Mouse (Mus musculus): ENCODE measurements at regions not wholly inside any gene's neighbourhood (a gene's known extent, or its start where the extent isn't known, plus 50 kb on each side); places are given as distances from the start of the nearest gene placed in this dataset.

GRCm38 (mm10) chr3:56397851-56398496, 214.5 kb upstream of the Nbea start:
- TF ChIP-seq POLR2A (IDR thresholded peaks at IDR 0.05; ENCODE audit: borderline replicate concordance, extremely low read depth, insufficient read depth, insufficient read length, poor library complexity, severe bottlenecking) = no peak
- DNase-seq (ENCODE audit: low read depth) = no peak

DNA sequence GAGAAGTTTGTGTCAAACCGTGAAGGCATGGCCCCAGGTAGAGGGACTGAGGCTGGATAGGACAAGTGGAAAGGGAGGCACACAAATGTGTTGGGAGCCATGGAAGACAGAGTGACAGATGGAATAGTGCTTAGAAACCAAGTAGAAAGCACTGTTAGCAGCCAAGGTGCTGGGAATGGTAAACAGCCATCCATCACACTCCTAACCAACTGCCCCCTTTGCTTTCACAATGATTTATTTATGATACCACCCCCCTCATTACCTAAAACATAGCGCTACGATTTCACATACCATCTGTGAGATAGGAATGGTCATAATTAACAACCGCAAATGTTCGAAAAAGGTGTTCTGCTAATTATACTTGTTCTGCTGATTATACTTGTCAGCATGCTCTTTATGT, 209.6 kb upstream of the Nbea start:
- DNase-seq (ENCODE audit: low read depth) = peak; percentile 85
- no peak for TF ChIP-seq CTCF (IDR thresholded peaks at IDR 0.05; ENCODE audit: borderline replicate concordance, extremely low read depth, insufficient read depth, insufficient read length)
- no peak for TF ChIP-seq POLR2A (IDR thresholded peaks at IDR 0.05; ENCODE audit: borderline replicate concordance, extremely low read depth, insufficient read depth, insufficient read length, poor library complexity, severe bottlenecking)

GRCm38 (mm10) chr3:56380316-56380715, 196.8 kb upstream of the Nbea start:
- no peak for DNase-seq (ENCODE audit: low read depth)
- TF ChIP-seq CTCF (IDR thresholded peaks at IDR 0.05; ENCODE audit: borderline replicate concordance, extremely low read depth, insufficient read depth, insufficient read length) (no peak), POLR2A (IDR thresholded peaks at IDR 0.05; ENCODE audit: borderline replicate concordance, extremely low read depth, insufficient read depth, insufficient read length, poor library complexity, severe bottlenecking) (no peak)

GRCm38 (mm10) chr3:56379500-56379899, 196.0 kb upstream of the Nbea start:
- TF ChIP-seq POLR2A (IDR thresholded peaks at IDR 0.05; ENCODE audit: borderline replicate concordance, extremely low read depth, insufficient read depth, insufficient read length, poor library complexity, severe bottlenecking) (no peak), CTCF (IDR thresholded peaks at IDR 0.05; ENCODE audit: borderline replicate concordance, extremely low read depth, insufficient read depth, insufficient read length) (no peak)
- DNase-seq (ENCODE audit: low read depth) = peak; percentile 79

GRCm38 (mm10) chr3:56362543-56362942, 179.0 kb upstream of the Nbea start:
- DNase-seq (ENCODE audit: low read depth) = peak; percentile 85

GRCm38 (mm10) chr3:56357035-56357701, 173.7 kb upstream of the Nbea start:
- DNase-seq (ENCODE audit: low read depth) = peak; percentile 84
- no peak; the same call in 1 of the 2 replicates for TF ChIP-seq CTCF (IDR thresholded peaks at IDR 0.05; ENCODE audit: borderline replicate concordance, extremely low read depth, insufficient read depth, insufficient read length)
- TF ChIP-seq POLR2A (IDR thresholded peaks at IDR 0.05; ENCODE audit: borderline replicate concordance, extremely low read depth, insufficient read depth, insufficient read length, poor library complexity, severe bottlenecking) = no peak

More at GRCm38 (mm10) chr3:56362543-56362942, 179.0 kb upstream of the Nbea start:
- no peak for TF ChIP-seq CTCF (IDR thresholded peaks at IDR 0.05; ENCODE audit: borderline replicate concordance, extremely low read depth, insufficient read depth, insufficient read length)
- no peak for TF ChIP-seq POLR2A (IDR thresholded peaks at IDR 0.05; ENCODE audit: borderline replicate concordance, extremely low read depth, insufficient read depth, insufficient read length, poor library complexity, severe bottlenecking)

DNA sequence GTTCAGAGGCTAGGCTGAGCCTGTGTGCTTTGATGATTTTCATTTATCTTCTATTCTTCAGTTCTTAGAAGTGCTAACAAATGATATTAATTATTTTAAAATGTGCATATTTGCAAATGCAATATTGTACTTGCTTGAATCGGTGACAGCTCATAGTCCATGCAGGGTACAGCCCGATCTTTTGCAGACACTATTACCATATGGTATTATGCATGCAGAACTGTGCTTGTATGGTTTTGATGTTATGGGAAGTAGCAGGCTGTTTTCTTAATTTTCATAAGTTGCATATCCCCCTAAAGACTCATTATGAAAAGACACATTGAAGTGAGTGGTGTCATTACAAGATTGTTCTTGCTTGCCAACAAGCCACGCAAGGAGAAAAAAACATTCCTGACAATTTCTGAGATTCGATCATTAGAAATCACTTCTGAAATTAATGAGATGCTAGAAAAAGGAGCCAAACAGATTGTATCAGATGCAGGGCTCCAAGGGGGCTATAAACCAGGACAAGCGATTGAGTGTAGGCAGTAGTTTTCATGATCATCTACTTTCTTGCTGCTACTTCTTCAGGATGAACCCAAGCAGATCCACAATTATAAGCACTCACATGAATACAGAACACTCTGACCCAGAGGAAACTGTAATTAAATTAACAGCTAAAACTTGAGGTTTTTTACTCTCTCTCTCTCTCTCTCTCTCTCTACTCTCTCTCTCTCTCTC, 172.8 kb upstream of the Nbea start:
- TF ChIP-seq POLR2A (IDR thresholded peaks at IDR 0.05; ENCODE audit: borderline replicate concordance, extremely low read depth, insufficient read depth, insufficient read length, poor library complexity, severe bottlenecking) (no peak), CTCF (IDR thresholded peaks at IDR 0.05; ENCODE audit: borderline replicate concordance, extremely low read depth, insufficient read depth, insufficient read length) (no peak)
- peak; percentile 73 for DNase-seq (ENCODE audit: low read depth)
